Mouse (Mus musculus) E14TG2a.4 (cell line): ENCODE data around the gene Desi1.

Experiments used
- H3K27me3 ChIP-seq: 2 replicates; pipeline ENCODE4 v1.6.1; 2014; ENCODE audit warnings: low read length, control low read depth; ENCODE audit not compliant: insufficient read depth
- H3K36me3 ChIP-seq: 2 replicates; pipeline ENCODE4 v1.6.1; 2014; ENCODE audit warnings: low read length, control low read depth; ENCODE audit not compliant: insufficient read depth
- H3K4me1 ChIP-seq: replicated peaks from 2 replicates; pipeline ENCODE4 v1.6.1; 2014; ENCODE audit warnings: low read depth, low read length, control low read depth
- H3K4me3 ChIP-seq: replicated peaks from 2 replicates; pipeline ENCODE4 v1.5.1; 2014; ENCODE audit warnings: mild to moderate bottlenecking, low read length
- H3K9me3 ChIP-seq: 2 replicates; pipeline ENCODE4 v1.6.1; 2014; ENCODE audit warnings: low read length, control low read depth
- CTCF ChIP-seq: conservative IDR thresholded peaks from 2 replicates; pipeline ENCODE4 v1.5.1; 2014; ENCODE audit warnings: low read length
- NANOG ChIP-seq: IDR thresholded peaks from 2 replicates; pipeline ENCODE4 v1.6.1; 2014; ENCODE audit warnings: borderline replicate concordance, low read length, mixed read lengths
- POU5F1 ChIP-seq: IDR thresholded peaks from 2 replicates; pipeline ENCODE4 v1.6.1; 2014; ENCODE audit warnings: low read length, borderline replicate concordance

Desi1 gene

DNA sequence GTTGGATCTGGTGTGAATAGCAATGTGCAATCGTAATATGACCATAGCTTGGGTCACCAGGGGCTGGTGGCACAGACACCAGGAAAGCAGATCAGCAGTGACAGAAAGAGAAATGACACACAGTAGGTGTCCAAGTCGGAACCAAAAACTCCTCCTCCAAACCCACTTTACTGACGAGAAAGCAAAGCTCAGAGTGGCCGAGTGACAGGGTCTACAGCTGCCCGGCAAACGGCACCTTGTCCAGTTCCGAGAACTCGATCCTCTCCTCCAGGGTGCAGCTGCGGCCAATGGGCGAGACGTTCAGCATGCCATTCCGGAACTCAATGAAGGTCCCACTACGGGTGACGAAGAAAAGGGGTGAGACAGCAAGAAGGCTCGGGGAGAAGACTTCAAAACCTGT, 78.2 kb downstream of the Desi1 start:
- peaks cover 90% of the 10 kb centered on the region for H3K36me3 ChIP-seq
- H3K9me3 ChIP-seq = no peaks in the 10 kb centered on the region

DNA sequence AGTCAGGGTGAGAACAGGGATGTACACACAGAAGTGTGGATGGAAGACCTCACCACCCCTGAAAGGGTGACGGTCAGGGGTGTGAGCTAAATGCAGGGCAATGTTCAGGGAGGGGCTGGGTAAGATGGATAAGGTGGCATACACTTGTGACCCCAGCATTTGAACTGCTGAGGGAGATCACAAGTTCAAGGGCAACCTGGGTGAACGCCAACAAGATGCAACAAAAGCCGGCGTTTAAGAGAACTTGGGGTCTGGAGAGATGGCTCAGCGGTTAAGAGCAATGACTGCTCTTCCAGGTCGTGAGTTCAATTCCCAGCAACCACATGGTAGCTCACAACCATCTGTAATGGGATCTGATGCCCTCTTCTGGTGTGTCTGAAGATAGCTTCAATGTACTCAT, 78.9 kb downstream of the Desi1 start:
- Histone ChIP-seq H3K27me3 (no peaks in the 10 kb centered on the region), H3K4me3 (no peak overlapping the region), H3K36me3 (peaks cover 97% of the 10 kb centered on the region), H3K4me1 (peaks cover 68% of the 10 kb centered on the region), H3K9me3 (no peaks in the 10 kb centered on the region)
- no peak for TF ChIP-seq POU5F1
- TF ChIP-seq CTCF = no peak
- no peak for TF ChIP-seq NANOG

More for the DNA sequence above, 78.2 kb downstream of the Desi1 start:
- no peaks in the 10 kb centered on the region for H3K27me3 ChIP-seq
- peaks cover 65% of the 10 kb centered on the region for H3K4me1 ChIP-seq
- H3K4me3 ChIP-seq = no peak overlapping the region
- TF ChIP-seq POU5F1 (no peak), CTCF (no peak), NANOG (no peak)

DNA sequence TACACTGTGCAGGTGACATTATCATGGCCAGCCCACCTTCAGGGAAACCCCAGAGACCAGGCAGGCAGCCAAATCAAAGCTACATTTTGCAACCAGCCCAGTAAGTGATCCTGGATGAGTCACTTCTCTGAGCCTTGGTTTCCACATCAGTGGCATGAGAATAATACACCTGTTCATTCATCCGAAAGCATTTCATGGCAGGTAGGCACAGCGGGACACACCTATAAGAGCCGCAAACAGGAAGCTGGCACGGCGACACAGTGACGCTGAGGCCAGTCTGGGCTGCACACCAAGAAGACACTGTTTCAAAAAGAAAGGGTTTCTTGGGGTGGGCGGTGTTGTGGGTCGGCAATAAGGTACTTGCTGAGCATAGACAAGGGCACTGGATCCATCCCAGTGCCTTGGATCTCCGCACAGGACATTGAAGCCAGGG, 79.5 kb downstream of the Desi1 start:
- Histone ChIP-seq H3K4me3 (no peak overlapping the region), H3K9me3 (no peaks in the 10 kb centered on the region), H3K36me3 (peaks cover 96% of the 10 kb centered on the region), H3K27me3 (no peaks in the 10 kb centered on the region), H3K4me1 (peaks cover 69% of the 10 kb centered on the region)
- TF ChIP-seq NANOG (no peak), CTCF (no peak), POU5F1 (no peak)

DNA sequence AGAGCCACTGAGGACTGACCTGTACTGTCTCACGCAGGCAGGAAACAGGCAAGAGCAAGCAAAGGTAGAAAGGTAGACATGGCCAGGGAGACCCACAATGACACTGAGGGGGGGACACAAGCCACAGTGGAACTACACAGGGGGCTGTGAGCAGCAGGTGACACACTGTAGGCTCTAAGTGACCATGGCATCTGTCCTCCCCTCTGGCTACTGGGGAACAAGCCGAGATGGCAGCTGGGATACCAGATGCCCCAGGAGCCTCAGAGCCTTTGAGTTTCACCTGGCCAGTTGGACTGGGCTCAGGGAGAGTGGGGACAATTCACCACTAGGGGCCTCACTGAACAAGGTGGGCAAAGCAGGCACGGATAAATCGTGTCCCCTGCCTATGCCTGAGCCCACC, 81.4 kb downstream of the Desi1 start:
- TF ChIP-seq POU5F1 = no peak
- TF ChIP-seq CTCF = no peak
- TF ChIP-seq NANOG = no peak
- H3K36me3 ChIP-seq = peaks cover 77% of the 10 kb centered on the region
- H3K4me1 ChIP-seq = peaks cover 59% of the 10 kb centered on the region
- H3K9me3 ChIP-seq = no peaks in the 10 kb centered on the region
- H3K4me3 ChIP-seq = no peak overlapping the region
- no peaks in the 10 kb centered on the region for H3K27me3 ChIP-seq

DNA sequence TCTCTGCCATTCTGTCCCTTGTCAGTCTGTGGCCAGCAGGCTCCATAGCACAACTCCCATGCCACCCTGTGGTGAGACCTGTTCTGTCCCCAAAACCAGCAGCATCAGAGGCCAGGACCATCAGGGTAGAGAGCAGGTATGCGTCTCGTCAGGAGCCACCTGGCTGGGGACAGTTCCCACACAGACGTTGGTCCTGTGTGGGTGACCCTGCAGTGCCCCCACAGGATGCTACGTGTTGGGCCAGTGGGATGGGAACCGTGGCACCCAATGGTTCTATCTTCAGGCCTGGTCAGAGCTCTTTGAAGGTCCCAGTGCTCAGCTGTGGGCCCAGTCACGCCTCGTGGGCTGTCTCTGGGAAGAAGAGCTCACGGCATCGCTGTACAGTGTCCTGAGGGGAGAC, 82.5 kb downstream of the Desi1 start:
- Histone ChIP-seq H3K4me3 (no peak overlapping the region), H3K9me3 (no peaks in the 10 kb centered on the region), H3K27me3 (no peaks in the 10 kb centered on the region), H3K4me1 (peaks cover 54% of the 10 kb centered on the region), H3K36me3 (peaks cover 66% of the 10 kb centered on the region)
- TF ChIP-seq NANOG = no peak
- TF ChIP-seq POU5F1 = no peak
- no peak for TF ChIP-seq CTCF

DNA sequence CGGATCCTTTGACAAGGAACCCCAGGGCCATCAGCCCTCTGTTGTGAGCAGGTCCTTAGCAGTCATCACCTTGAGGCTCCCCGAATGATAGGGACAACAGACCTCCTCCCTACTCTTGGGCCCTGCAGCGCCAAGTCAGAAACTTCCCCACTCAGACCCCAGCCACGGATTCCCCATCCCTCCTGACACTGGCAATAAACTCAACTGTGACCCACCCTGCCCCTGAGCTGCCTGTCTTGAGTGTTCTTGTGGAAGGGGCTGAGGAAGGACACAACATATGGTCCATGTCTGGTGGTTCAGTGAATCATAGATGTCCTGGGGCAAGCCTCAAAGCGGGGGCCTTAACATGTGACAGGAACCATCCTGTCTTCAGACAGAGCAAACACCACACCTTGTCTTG, 82.9 kb downstream of the Desi1 start:
- H3K36me3 ChIP-seq = peaks cover 61% of the 10 kb centered on the region
- H3K4me3 ChIP-seq = no peak overlapping the region
- no peaks in the 10 kb centered on the region for H3K27me3 ChIP-seq
- H3K4me1 ChIP-seq = peaks cover 53% of the 10 kb centered on the region
- TF ChIP-seq POU5F1 (no peak), CTCF (no peak), NANOG (no peak)
- no peaks in the 10 kb centered on the region for H3K9me3 ChIP-seq

DNA sequence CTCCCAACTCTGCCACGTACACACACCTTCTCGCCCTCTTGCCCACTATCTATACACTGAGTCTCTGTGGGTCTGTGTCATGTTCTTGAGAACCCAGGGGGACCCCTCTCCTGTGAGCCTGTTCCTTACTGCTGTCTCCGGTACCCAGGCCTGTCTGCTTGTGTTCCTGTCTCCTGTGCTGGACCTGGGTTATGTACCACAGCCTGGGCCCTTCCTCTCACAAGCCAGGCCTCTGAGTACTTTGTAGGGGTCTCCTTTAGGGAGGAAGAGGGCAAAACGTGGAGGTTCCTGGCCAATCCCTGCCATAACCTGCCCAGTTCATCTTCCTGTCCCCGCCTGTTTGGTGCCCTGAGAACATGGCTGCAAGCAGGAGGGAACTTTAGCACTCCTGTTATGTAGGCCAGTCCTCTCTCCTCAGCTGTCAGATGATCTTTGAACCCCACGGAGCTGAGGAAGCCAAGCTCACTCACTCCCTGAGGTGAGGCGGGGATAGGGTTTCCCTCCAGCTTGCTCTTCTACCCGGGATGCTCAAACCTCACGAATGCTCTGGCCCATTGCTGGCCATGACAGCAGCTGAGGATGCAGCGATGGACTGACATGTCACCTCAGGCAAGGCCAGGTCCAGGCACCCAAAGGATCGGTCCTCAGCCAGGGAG, 84.1 kb downstream of the Desi1 start:
- peaks cover 47% of the 10 kb centered on the region for H3K4me1 ChIP-seq
- TF ChIP-seq NANOG = no peak
- no peak for TF ChIP-seq POU5F1
- no peak for TF ChIP-seq CTCF
- H3K9me3 ChIP-seq = no peaks in the 10 kb centered on the region
- H3K36me3 ChIP-seq = peaks cover 50% of the 10 kb centered on the region
- no peaks in the 10 kb centered on the region; the same call in 1 of the 2 replicates for H3K27me3 ChIP-seq
- H3K4me3 ChIP-seq = no peak overlapping the region

DNA sequence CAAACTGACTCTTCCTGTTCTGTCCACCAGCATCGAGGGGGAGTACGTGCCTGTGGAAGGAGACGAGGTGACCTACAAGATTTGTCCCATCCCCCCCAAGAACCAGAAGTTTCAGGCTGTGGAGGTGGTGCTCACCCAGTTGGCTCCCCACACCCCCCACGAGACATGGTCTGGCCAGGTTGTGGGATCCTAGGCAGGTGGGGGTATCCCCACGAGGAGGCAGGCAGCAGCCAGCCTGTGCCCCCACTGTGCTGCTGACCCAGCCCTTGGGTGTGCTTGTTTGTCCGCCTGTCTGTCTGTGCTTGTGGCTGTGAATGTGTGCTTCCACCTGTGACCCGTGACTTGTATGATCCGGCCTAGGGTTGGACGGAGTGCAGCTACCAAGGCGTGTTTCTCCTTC, 84.6 kb downstream of the Desi1 start:
- TF ChIP-seq POU5F1 (no peak), CTCF (no peak), NANOG (no peak)
- Histone ChIP-seq H3K9me3 (no peaks in the 10 kb centered on the region), H3K36me3 (peaks cover 45% of the 10 kb centered on the region), H3K4me3 (no peak overlapping the region), H3K27me3 (no peaks in the 10 kb centered on the region; the same call in 1 of the 2 replicates), H3K4me1 (peaks cover 42% of the 10 kb centered on the region)

DNA sequence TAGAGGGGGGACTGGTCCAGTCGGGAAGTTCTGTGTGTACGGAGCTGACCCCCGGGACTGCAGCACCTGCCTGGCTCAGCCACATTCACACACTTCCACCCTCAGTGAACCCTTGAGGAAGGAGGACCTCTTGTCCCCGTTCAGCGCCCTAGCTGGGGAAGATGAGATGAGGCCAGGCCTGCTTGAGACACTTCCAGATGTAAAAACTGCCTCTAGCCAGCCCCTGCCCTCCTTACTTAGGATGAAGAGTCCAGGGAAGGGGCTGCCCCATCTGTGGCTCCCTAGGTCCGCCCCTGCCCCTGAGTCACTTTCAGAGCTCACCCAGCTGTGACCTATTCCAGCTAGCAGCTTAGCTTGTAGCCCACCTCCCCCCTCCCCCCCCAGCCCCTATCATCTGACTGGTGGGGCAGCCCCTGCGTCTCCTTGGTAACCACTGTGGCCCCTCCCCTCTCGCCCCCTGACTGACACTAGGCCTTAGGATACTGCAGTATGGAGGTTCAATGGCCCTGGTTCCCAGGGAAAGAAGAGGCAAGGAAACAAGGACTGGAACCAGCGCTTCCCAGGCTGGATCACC, 90.4 kb downstream of the Desi1 start:
- H3K9me3 ChIP-seq = no peaks in the 10 kb centered on the region
- H3K4me3 ChIP-seq = no peak overlapping the region
- peaks cover 34% of the 10 kb centered on the region for H3K4me1 ChIP-seq
- H3K27me3 ChIP-seq = peaks cover 2% of the 10 kb centered on the region; the same call in 1 of the 2 replicates
- TF ChIP-seq POU5F1 (no peak), CTCF (no peak)
- no peaks in the 10 kb centered on the region for H3K36me3 ChIP-seq
